Mouse (Mus musculus) brain, embryonic 14.5 days (tissue): Measurements from ENCODE around the gene Mansc1. TPM values are rescaled to one million over a fixed set of nuclear protein-coding genes. Genes with fewer than 3 reads are reported as not detected.

Source experiments
- DNase-seq: peaks from one replicate; pipeline ENCODE4 v3.0.0-alpha.2; 2011; ENCODE audit warnings: low read depth
- CTCF ChIP-seq: fragments of 200-500 bp; IDR thresholded peaks from 2 replicates; pipeline ENCODE4 v1.5.1; 2012; ENCODE audit warnings: inconsistent platforms, mild to moderate bottlenecking, moderate library complexity, borderline replicate concordance; ENCODE audit not compliant: insufficient read depth, insufficient read length; ENCODE audit errors: extremely low read depth
- POLR2A ChIP-seq: fragments of 200-500 bp; IDR thresholded peaks from 2 replicates; pipeline ENCODE4 v1.6.1; 2012; ENCODE audit warnings: mild to moderate bottlenecking, inconsistent platforms, borderline replicate concordance; ENCODE audit not compliant: poor library complexity, insufficient read depth, insufficient read length, severe bottlenecking; ENCODE audit errors: extremely low read depth
- polyA plus RNA-seq: library from polyadenylated mRNA; depleted of rRNA; stranded (reverse); fragments of >200 nt; gene quantifications from 2 replicates; pipeline ENCODE4 v1.2.3, GENCODE M21; 2012

Gene Mansc1
- polyA plus RNA-seq, 1 experiment = 1.6 TPM

DNA sequence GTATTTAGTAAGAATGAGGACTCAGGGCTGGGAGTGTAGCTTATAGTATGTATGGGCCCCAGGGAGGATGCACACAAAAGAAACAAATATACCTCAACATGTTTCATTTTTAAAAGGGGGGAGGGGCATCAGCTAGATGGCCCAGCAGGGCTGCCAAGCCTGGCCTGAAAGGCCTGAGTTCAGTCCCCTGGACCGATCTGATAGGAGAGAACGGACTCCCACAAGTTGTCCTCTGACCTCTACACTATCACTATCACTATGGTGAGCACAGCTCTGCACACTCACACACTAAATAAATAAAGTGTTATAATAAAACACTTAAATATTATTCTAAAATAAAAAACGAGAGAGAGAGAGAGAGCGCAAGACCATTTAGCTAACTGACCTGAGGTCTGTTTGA is 18.0 kb downstream of the Mansc1 start:
- DNase-seq = no peak
- TF ChIP-seq POLR2A (no peak), CTCF (no peak)

- no peak for DNase-seq
- TF ChIP-seq POLR2A (no peak), CTCF (no peak)
These were observed 20.4 kb downstream of the Mansc1 start for GRCm38 (mm10) chr6:134611896-134612295.

DNA sequence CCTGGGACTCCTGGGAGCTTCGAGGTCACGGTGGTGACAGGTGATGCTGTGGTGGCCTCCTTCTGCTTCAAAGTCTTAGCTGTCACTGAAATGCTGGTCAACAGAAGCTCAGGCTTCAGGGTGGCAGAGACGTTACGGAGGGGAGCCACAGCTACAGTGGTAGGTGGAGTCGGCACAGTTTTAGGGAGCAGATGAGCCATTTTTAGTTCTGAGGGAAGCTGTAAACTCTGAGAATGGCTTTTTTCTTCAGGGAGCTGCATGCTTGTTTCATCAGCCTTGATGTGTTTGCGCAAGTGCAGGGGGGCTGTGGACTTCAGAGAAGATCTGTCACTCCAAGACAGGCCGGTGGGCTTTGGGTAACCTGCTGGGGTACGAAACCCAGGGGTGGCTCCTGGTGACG is 21.9 kb downstream of the Mansc1 start:
- TF ChIP-seq CTCF = no peak
- TF ChIP-seq POLR2A = no peak
- no peak for DNase-seq

GRCm38 (mm10) chr6:134606949-134607746 is 25.1 kb downstream of the Mansc1 start:
- TF ChIP-seq CTCF (peak; percentile 66; the same call in 1 of the 2 replicates), POLR2A (no peak)
- DNase-seq = peak; percentile 69

DNA sequence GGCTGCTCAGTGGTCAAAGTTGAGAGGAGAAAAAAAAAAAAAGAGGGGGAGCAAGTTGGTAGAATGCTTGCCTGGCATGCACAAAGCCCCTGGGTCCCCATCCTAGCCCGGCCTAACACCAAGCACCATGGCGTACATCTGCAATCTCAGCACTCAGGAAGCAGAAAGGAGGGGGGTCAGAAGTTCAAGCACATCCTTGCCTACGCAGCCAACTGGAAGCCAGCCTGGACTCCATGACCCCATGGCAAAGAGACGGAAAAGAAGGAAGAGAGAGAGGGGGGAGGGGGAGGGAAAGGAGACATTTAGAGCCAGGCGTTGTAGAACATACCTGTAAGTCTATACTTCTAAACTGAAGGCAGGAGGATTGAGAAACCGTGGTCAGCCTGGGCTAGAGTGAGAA is 25.7 kb downstream of the Mansc1 start:
- TF ChIP-seq POLR2A = no peak
- no peak for TF ChIP-seq CTCF
- DNase-seq = no peak

DNA sequence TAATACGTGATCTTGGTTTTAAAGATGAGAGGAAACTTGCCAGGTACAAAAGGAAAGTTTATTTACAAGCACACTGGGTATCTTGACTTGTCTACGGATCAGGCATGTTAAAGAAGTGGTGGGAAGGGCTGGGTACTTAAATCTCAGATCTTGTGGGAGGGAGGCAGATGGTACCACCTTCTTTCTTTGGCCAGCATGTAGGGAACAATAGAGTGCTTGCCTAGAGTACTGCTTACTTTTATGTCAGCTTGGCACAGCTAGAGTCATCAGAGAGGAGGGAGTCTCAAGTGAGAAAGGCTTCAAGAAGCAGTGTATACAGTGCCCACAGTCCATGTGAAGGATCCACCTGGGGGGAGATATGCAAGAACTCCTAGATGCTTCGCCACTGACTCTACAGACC is 27.1 kb downstream of the Mansc1 start:
- TF ChIP-seq POLR2A (no peak), CTCF (no peak)
- DNase-seq = no peak

- no peak for DNase-seq
- TF ChIP-seq CTCF (no peak), POLR2A (no peak)
These were observed 29.8 kb downstream of the Mansc1 start for GRCm38 (mm10) chr6:134602371-134603003.

- TF ChIP-seq POLR2A = no peak
- no peak for TF ChIP-seq CTCF
- DNase-seq = no peak
These were observed 30.5 kb downstream of the Mansc1 start for GRCm38 (mm10) chr6:134601766-134602165.

DNA sequence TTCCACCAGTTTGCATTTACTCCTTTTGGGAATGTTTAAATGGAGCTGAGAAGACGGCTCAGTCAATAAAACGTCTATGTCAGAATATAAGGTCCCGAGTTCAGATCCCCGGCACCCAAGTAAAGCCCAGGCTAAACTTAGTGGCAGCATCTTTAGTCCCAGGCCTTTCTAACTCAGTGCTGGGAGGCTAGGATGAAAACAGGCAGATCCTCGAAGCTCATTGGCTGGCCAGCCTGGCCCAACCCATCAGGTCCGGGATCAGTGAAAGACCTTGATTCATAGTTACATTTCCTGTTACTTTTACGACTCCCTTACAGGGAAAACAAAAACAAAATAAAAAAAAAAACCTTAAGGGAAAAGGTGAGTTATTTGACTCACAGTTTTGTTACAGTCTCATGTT is 31.2 kb downstream of the Mansc1 start:
- TF ChIP-seq POLR2A = no peak
- TF ChIP-seq CTCF = no peak
- no peak for DNase-seq

DNA sequence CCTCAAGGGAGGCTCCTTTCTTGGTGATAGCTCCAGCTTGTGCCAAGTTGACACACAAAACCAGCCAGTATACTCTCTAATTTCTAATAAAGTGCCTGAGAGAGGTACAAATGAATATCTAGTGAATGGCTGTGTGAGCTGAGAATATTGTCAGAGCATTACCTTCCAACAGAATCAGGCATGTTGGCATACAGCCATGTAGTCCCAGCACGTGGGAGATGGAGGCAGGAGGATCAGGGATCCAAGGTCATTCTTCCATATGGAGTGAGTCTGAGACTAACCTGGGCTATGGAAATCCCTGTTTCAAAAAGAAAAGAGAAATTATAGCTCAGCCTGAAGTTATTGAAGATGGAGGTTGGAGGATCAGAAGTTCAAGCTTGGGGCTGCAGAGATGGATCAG is 33.0 kb downstream of the Mansc1 start:
- DNase-seq = no peak
- TF ChIP-seq CTCF (no peak), POLR2A (no peak)

DNA sequence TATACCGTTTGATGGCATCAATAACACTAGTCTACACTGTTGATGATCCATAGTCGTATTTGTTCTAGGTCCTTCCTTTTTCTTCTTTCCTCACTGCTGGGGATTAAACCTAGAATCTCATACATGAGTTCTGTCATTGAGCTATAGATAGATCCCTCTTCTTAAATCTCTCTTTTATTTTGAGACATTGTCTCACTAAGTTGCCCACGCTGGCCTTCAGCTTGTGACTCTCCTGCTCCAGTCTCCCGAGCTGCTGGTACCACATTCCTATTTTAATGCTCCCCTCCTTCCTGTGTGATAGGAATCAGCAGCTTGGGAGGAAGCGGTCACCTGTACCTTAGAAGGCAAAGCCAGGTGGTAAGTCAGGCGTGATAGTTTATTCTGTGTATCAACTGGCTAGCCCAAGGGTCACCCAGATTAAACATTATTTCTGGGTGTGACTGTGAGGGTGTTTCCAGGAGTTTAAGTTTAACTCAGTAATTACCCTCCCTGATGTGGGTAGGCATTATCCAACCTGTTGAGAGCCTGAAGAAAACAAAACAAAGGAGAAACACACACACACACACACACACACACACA is 34.5 kb downstream of the Mansc1 start:
- TF ChIP-seq CTCF (no peak), POLR2A (no peak)

GRCm38 (mm10) chr6:134594569-134595442 is 37.5 kb downstream of the Mansc1 start:
- DNase-seq = no peak
- TF ChIP-seq POLR2A (no peak), CTCF (no peak)

More for the DNA sequence above, 34.5 kb downstream of the Mansc1 start:
- DNase-seq = no peak
